In genomic region chr4:102420794-102421397, GRCm38 (mm10) we compare ENCODE assay signal across 12 mouse cellular contexts.
DNase-seq lines count a peak whose midpoint lies in the region; ATAC-seq and TF ChIP-seq lines count a peak whose summit lies in the region.
"Had no signal": no experiment of that assay in that cellular context is flagged by ENCODE, and none has a peak within 500 bp of the region (broad histone marks: within the 10 kb centered on the region; RNA-seq: fewer than 3 reads in every experiment).

No protein-coding gene starts in this region.

- WGBS in heart, embryonic 14.5 days: 67% methylated on average over 11 of the region's 11 CpGs
- 74% methylated on average over 11 of the region's 11 CpGs for WGBS in heart, adult 2 months
- WGBS in embryonic facial prominence, embryonic 15.5 days: 26% methylated on average over 11 of the region's 11 CpGs
- WGBS in hindbrain, postnatal 0 days: 11% methylated on average over 11 of the region's 11 CpGs
- 15% methylated on average over 11 of the region's 11 CpGs for WGBS in neural tube, embryonic 14.5 days

- 0 out of 2 replicates have a peak, but pooled peaks cover 3% of the 10 kb centered on the region for H3K9me3 ChIP-seq in heart, embryonic 14.5 days (ENCODE audit: control insufficient read depth, low read length)
- no peaks in the 10 kb centered on the region for H3K9me3 ChIP-seq in embryonic facial prominence, embryonic 15.5 days (replicated peaks)
- no peaks in the 10 kb centered on the region for H3K9me3 ChIP-seq in hindbrain, postnatal 0 days (ENCODE audit: low read length)
- no peaks in the 10 kb centered on the region for H3K9me3 ChIP-seq in neural tube, embryonic 14.5 days (ENCODE audit: control insufficient read depth, low read length)

- H3K27ac ChIP-seq in heart, embryonic 14.5 days (replicated peaks in 1 of 2; ENCODE audit: control insufficient read depth in 1 of 2, insufficient read depth in 1 of 2, low read depth in 2 of 2, low read length in 2 of 2): no peak overlapping the region
- no peak overlapping the region for H3K27ac ChIP-seq in heart, adult 2 months
- 0 out of 2 replicates have a peak overlapping the region, but pooled peaks have one; percentile 51 for H3K27ac ChIP-seq in embryonic facial prominence, embryonic 15.5 days (replicated peaks)
- peak overlapping the region; percentile 66 for H3K27ac ChIP-seq in hindbrain, postnatal 0 days
- H3K27ac ChIP-seq in neural tube, embryonic 14.5 days (ENCODE audit: low read depth, low read length): no peak overlapping the region

- H3K27me3 ChIP-seq in heart, embryonic 14.5 days (ENCODE audit: control insufficient read depth, insufficient read depth, low read length): no peaks in the 10 kb centered on the region
- H3K27me3 ChIP-seq in heart, adult 2 months (ENCODE audit: control insufficient read depth, insufficient read depth, low read length): no peaks in the 10 kb centered on the region
- H3K27me3 ChIP-seq in embryonic facial prominence, embryonic 15.5 days: no peaks in the 10 kb centered on the region
- H3K27me3 ChIP-seq in hindbrain, postnatal 0 days (ENCODE audit: insufficient read depth, low read length): no peaks in the 10 kb centered on the region
- no peaks in the 10 kb centered on the region for H3K27me3 ChIP-seq in neural tube, embryonic 14.5 days (ENCODE audit: control insufficient read depth, insufficient read depth, low read length)

- H3K4me3 ChIP-seq in heart, embryonic 14.5 days (ENCODE audit: control insufficient read depth in 1 of 2, insufficient read depth in 1 of 2, low read depth in 1 of 2, low read length in 2 of 2): no peak overlapping the region
- H3K4me3 ChIP-seq in heart, adult 2 months: no peak overlapping the region
- peak overlapping the region; percentile 12; the same call in 1 of the 2 replicates for H3K4me3 ChIP-seq in embryonic facial prominence, embryonic 15.5 days (replicated peaks)
- H3K4me3 ChIP-seq in hindbrain, postnatal 0 days (ENCODE audit: low read length): peak overlapping the region; percentile 38
- peak overlapping the region; percentile 16; the same call in 1 of the 2 replicates for H3K4me3 ChIP-seq in neural tube, embryonic 14.5 days (ENCODE audit: low read depth, low read length)
- H3K4me3 ChIP-seq: erythroblast, embryonic 14.5 days had no signal

- H3K9ac ChIP-seq in heart, embryonic 14.5 days (ENCODE audit: low read length): peak overlapping the region; percentile 16; the same call in 1 of the 2 replicates
- no peak overlapping the region for H3K9ac ChIP-seq in heart, adult 2 months (ENCODE audit: low read depth, low read length)
- H3K9ac ChIP-seq in embryonic facial prominence, embryonic 15.5 days: no peak overlapping the region
- peak overlapping the region; percentile 39 for H3K9ac ChIP-seq in hindbrain, postnatal 0 days (replicated peaks; ENCODE audit: low read length)
- peak overlapping the region; percentile 41; the same call in 1 of the 2 replicates for H3K9ac ChIP-seq in neural tube, embryonic 14.5 days (replicated peaks; ENCODE audit: low read depth, low read length)

- DNase-seq in heart, adult 2 months: no peak
- DNase-seq in hindbrain, postnatal 0 days (ENCODE audit: low spot score): no peak
- DNase-seq in B cell, adult 2 months: no peak
- no peak for DNase-seq in thymus, postnatal 10 days (ENCODE audit: low spot score in 2 of 2)
- DNase-seq in layer of hippocampus, postnatal 14 days (ENCODE audit: low spot score in 2 of 2): no peak
- DNase-seq: heart, postnatal 14 days; layer of hippocampus, adult 9-11 months; lung, adult 2 months had no signal

- intact Hi-C loops in heart, adult 2 months (cut with DNase I): no loop called here

- TF ChIP-seq EP300 in heart, adult 2 months (IDR thresholded peaks at IDR 0.05; ENCODE audit: insufficient read depth, low read depth, low read length): no peak

- TF ChIP-seq POLR2A in heart, adult 2 months (IDR thresholded peaks at IDR 0.05; ENCODE audit: insufficient read depth, low read depth, low read length): no peak

- no peaks in the 10 kb centered on the region for H3K36me3 ChIP-seq in heart, embryonic 14.5 days (ENCODE audit: control insufficient read depth, insufficient read depth, low read length)
- no peaks in the 10 kb centered on the region for H3K36me3 ChIP-seq in heart, adult 2 months (ENCODE audit: control insufficient read depth, insufficient read depth, low read length)
- no peaks in the 10 kb centered on the region for H3K36me3 ChIP-seq in embryonic facial prominence, embryonic 15.5 days
- H3K36me3 ChIP-seq in hindbrain, postnatal 0 days (ENCODE audit: insufficient read depth, low read length): no peaks in the 10 kb centered on the region
- no peaks in the 10 kb centered on the region for H3K36me3 ChIP-seq in neural tube, embryonic 14.5 days (ENCODE audit: control insufficient read depth, insufficient read depth, low read length)

- peaks cover 0 to 9% of the 10 kb centered on the region in 2 experiments; a peak in 2 of 4 replicates for H3K4me1 ChIP-seq in heart, embryonic 14.5 days (ENCODE audit: control insufficient read depth in 2 of 2, insufficient read depth in 2 of 2, low read length in 2 of 2)
- H3K4me1 ChIP-seq in heart, adult 2 months (ENCODE audit: control insufficient read depth, insufficient read depth, low read length): no peaks in the 10 kb centered on the region
- H3K4me1 ChIP-seq in embryonic facial prominence, embryonic 15.5 days: no peaks in the 10 kb centered on the region
- H3K4me1 ChIP-seq in hindbrain, postnatal 0 days (ENCODE audit: insufficient read depth, low read length): no peaks in the 10 kb centered on the region
- peaks cover 11% of the 10 kb centered on the region; the same call in 1 of the 2 replicates for H3K4me1 ChIP-seq in neural tube, embryonic 14.5 days (ENCODE audit: control insufficient read depth, insufficient read depth, low read length)

- ATAC-seq in heart, embryonic 14.5 days (ENCODE audit: insufficient number of reproducible peaks, insufficient read depth, low FRiP score, low read depth): no peak
- ATAC-seq in embryonic facial prominence, embryonic 15.5 days (ENCODE audit: insufficient number of reproducible peaks, low FRiP score, low TSS enrichment, low read depth): no peak
- ATAC-seq in hindbrain, postnatal 0 days: peak; percentile 12; the same call in 1 of the 2 replicates
- ATAC-seq in neural tube, embryonic 14.5 days (ENCODE audit: low read depth): no peak

- H3K4me2 ChIP-seq in heart, embryonic 14.5 days (ENCODE audit: low read length): 0 out of 2 replicates have a peak overlapping the region, but pooled peaks have one; percentile 14
- H3K4me2 ChIP-seq in embryonic facial prominence, embryonic 15.5 days (replicated peaks): peak overlapping the region; percentile 34
- peak overlapping the region; percentile 58 for H3K4me2 ChIP-seq in hindbrain, postnatal 0 days (ENCODE audit: low read depth, low read length)
- H3K4me2 ChIP-seq in neural tube, embryonic 14.5 days (ENCODE audit: low read depth, low read length): peak overlapping the region; percentile 45

- H3K79me2 ChIP-seq in heart, adult 2 months (replicated peaks; ENCODE audit: control insufficient read depth, insufficient read depth, low read length): no peaks in the 10 kb centered on the region

- no peak for TF ChIP-seq CTCF in heart, adult 2 months (IDR thresholded peaks at IDR 0.05)
- no peak for TF ChIP-seq CTCF in hindbrain, postnatal 0 days (IDR thresholded peaks at IDR 0.05; ENCODE audit: low read depth)

Comparison
In these comparisons a context has a peak if more than half of its experiments do, and no peak if none do; other contexts are left out.
1. H3K9ac ChIP-seq: peak in heart, embryonic 14.5 days (single experiment), hindbrain, postnatal 0 days (single experiment) and neural tube, embryonic 14.5 days (single experiment); none in heart, adult 2 months (single experiment) and embryonic facial prominence, embryonic 15.5 days (single experiment).
2. H3K27ac ChIP-seq: peak in embryonic facial prominence, embryonic 15.5 days (single experiment) and hindbrain, postnatal 0 days (single experiment); none in heart, embryonic 14.5 days (0 of 2), heart, adult 2 months (single experiment) and neural tube, embryonic 14.5 days (single experiment).
3. H3K4me3 ChIP-seq: peak in embryonic facial prominence, embryonic 15.5 days (single experiment), hindbrain, postnatal 0 days (single experiment) and neural tube, embryonic 14.5 days (single experiment); none in heart, embryonic 14.5 days (0 of 2) and heart, adult 2 months (single experiment).
4. Peak in every context shown above with its lines, with median percentiles within 50 percentile points of each other: H3K4me2 ChIP-seq.